Mouse (Mus musculus): ENCODE data around the gene St7l. TPM values are rescaled to one million over a fixed set of nuclear protein-coding genes. Genes with fewer than 3 reads are reported as not detected.

The St7l gene
- polyA plus RNA-seq, 1 experiment, result 5.6 TPM

GRCm38 (mm10) chr3:104888585-104888984 lies 24.8 kb downstream of the St7l start:
- 76% methylated on average over 3 of the region's 3 CpGs for WGBS
- no peak for DNase-seq (ENCODE audit: low read depth, low spot score)

GRCm38 (mm10) chr3:104896141-104896540 lies 32.3 kb downstream of the St7l start:
- WGBS, result 76% methylated on average over 3 of the region's 3 CpGs

GRCm38 (mm10) chr3:104901154-104901553 lies 37.3 kb downstream of the St7l start:
- DNase-seq (ENCODE audit: low read depth, low spot score), result no peak
- 90% methylated on average over 4 of the region's 4 CpGs for WGBS

More at GRCm38 (mm10) chr3:104896141-104896540, 32.3 kb downstream of the St7l start:
- no peak for DNase-seq (ENCODE audit: low read depth, low spot score)

GRCm38 (mm10) chr3:104905389-104905788 lies 41.6 kb downstream of the St7l start:
- no peak for DNase-seq (ENCODE audit: low read depth, low spot score)
- WGBS, result 88% methylated on average over 4 of the region's 4 CpGs

GRCm38 (mm10) chr3:104906007-104906406 lies 42.2 kb downstream of the St7l start:
- 93% methylated on average over 3 of the region's 3 CpGs for WGBS

GRCm38 (mm10) chr3:104909195-104909594 lies 45.4 kb downstream of the St7l start:
- WGBS, result 93% methylated on average over 6 of the region's 6 CpGs

More at GRCm38 (mm10) chr3:104906007-104906406, 42.2 kb downstream of the St7l start:
- no peak for DNase-seq (ENCODE audit: low read depth, low spot score)

GRCm38 (mm10) chr3:104914986-104915385 lies 51.2 kb downstream of the St7l start:
- 71% methylated on average over 3 of the region's 3 CpGs for WGBS
- no peak for DNase-seq (ENCODE audit: low read depth, low spot score)

More at GRCm38 (mm10) chr3:104909195-104909594, 45.4 kb downstream of the St7l start:
- DNase-seq (ENCODE audit: low read depth, low spot score), result no peak

- WGBS, result 92% methylated on average over 6 of the region's 6 CpGs
- no peak for DNase-seq (ENCODE audit: low read depth, low spot score)
Measured at GRCm38 (mm10) chr3:104929385-104929784, 65.6 kb downstream of the St7l start.

- 72% methylated on average over 2 of the region's 2 CpGs for WGBS
- no peak for DNase-seq (ENCODE audit: low read depth, low spot score)
Measured at GRCm38 (mm10) chr3:104937728-104938305, 74.0 kb downstream of the St7l start.

- WGBS, result 71% methylated on average over 4 of the region's 4 CpGs
- no peak for DNase-seq (ENCODE audit: low read depth, low spot score)
Measured at GRCm38 (mm10) chr3:104938327-104938726, 74.5 kb downstream of the St7l start.

GRCm38 (mm10) chr3:104940691-104941090 lies 76.9 kb downstream of the St7l start:
- WGBS, result 87% methylated on average over 6 of the region's 6 CpGs
- no peak for DNase-seq (ENCODE audit: low read depth, low spot score)

- WGBS, result 85% methylated on average over 5 of the region's 5 CpGs
- no peak for DNase-seq (ENCODE audit: low read depth, low spot score)
Measured at GRCm38 (mm10) chr3:104942682-104943081, 78.9 kb downstream of the St7l start.

- no peak for DNase-seq (ENCODE audit: low read depth, low spot score)
Measured at GRCm38 (mm10) chr3:104943333-104943732, 79.5 kb downstream of the St7l start.

GRCm38 (mm10) chr3:104944894-104945293 lies 81.1 kb downstream of the St7l start:
- 79% methylated on average over 9 of the region's 9 CpGs for WGBS
- no peak for DNase-seq (ENCODE audit: low read depth, low spot score)

More at GRCm38 (mm10) chr3:104943333-104943732, 79.5 kb downstream of the St7l start:
- 80% methylated on average over 8 of the region's 8 CpGs for WGBS

- 94% methylated on average over 12 of the region's 12 CpGs for WGBS
- no peak for DNase-seq (ENCODE audit: low read depth, low spot score)
Measured at GRCm38 (mm10) chr3:104950926-104951325, 87.1 kb downstream of the St7l start.

GRCm38 (mm10) chr3:104952891-104953670 lies 89.3 kb downstream of the St7l start:
- no peak for DNase-seq (ENCODE audit: low read depth, low spot score)
- WGBS, result 92% methylated on average over 23 of the region's 23 CpGs

GRCm38 (mm10) chr3:104954137-104954536 lies 90.3 kb downstream of the St7l start:
- 95% methylated on average over 3 of the region's 3 CpGs for WGBS
- DNase-seq (ENCODE audit: low read depth, low spot score), result no peak

GRCm38 (mm10) chr3:104954551-104954950 lies 90.7 kb downstream of the St7l start:
- 98% methylated on average over 15 of the region's 15 CpGs for WGBS
- no peak for DNase-seq (ENCODE audit: low read depth, low spot score)

- 66% methylated on average over 6 of the region's 6 CpGs for WGBS
- no peak for DNase-seq (ENCODE audit: low read depth, low spot score)
Measured at GRCm38 (mm10) chr3:104956131-104956581, 92.4 kb downstream of the St7l start.

- WGBS, result 27% methylated on average over 19 of the region's 19 CpGs
- no peak for DNase-seq (ENCODE audit: low read depth, low spot score)
Measured at GRCm38 (mm10) chr3:104960026-104961000, 96.5 kb downstream of the St7l start.
